Mouse (Mus musculus) layer of hippocampus, adult 2 months (tissue): ENCODE data around the gene Cbx5. TPM values are rescaled to one million over a fixed set of nuclear protein-coding genes. Genes with fewer than 3 reads are reported as not detected.
A peak's percentile ranks its signal among the peaks of the same experiment; 100 is the strongest.
"Not testable (repeated sequence)": the region's sequence is repeated elsewhere in the genome, so short reads cannot be mapped to it uniquely, and the experiment has no call there.

Experiments
- DNase-seq, 2 experiments: peaks; one replicate each; pipeline ENCODE4 v3.0.0; 2022; ENCODE audit warnings: low spot score in 2 of 2
- H3K27ac ChIP-seq: fragments of 200-600 bp; 2 replicates; pipeline ENCODE4 v1.8.1; 2022
- H3K4me3 ChIP-seq: fragments of 200-600 bp; 2 replicates; pipeline ENCODE4 v1.8.1; 2022; ENCODE audit warnings: mild to moderate bottlenecking
- CTCF ChIP-seq: fragments of 200-600 bp; conservative IDR thresholded peaks from 2 replicates; pipeline ENCODE4 v1.8.1; 2022; ENCODE audit warnings: antibody characterized with exemption, mild to moderate bottlenecking, moderate library complexity
- total RNA-seq, 2 experiments: library from RNA; stranded (reverse); gene quantifications; 2 replicates each; pipeline ENCODE4 v1.2.3; 2021

Gene Cbx5
- total RNA-seq, 2 experiments from 2014 or later: 179 to 187 TPM

- no peak for DNase-seq
- no peak for TF ChIP-seq CTCF
- H3K27ac ChIP-seq: no peak overlapping the region
- no peak overlapping the region for H3K4me3 ChIP-seq
These were observed 7.6 kb upstream of the Cbx5 start for GRCm38 (mm10) chr15:103247078-103247781.

DNA sequence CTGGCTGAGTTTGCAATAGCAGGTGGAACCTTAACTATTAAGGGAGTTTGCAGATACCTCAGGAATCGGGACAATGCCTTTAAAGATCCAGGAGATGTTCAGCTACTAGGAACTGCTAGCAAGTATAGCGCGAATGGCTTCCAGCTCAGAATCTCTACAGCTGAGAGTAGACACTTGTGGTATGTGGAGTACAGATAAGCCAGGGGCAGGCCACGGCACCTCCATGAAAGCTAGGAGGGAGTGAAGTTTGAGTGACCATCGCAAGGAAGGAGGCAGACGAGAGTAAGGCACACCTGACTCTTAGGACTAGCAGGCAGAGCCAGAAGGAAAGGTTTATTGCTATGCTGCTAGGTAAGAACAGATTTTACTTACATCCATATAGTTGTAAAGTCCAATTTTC, 6.0 kb upstream of the Cbx5 start:
- DNase-seq: no peak
- no peak overlapping the region for H3K27ac ChIP-seq
- H3K4me3 ChIP-seq: no peak overlapping the region
- no peak for TF ChIP-seq CTCF

- TF ChIP-seq CTCF: no peak
- Histone ChIP-seq H3K4me3 (no peak overlapping the region; the same call in 1 of the 2 replicates), H3K27ac (no peak overlapping the region)
- DNase-seq: no peak
These were observed 3.3 kb upstream of the Cbx5 start for GRCm38 (mm10) chr15:103242885-103243284.

DNA sequence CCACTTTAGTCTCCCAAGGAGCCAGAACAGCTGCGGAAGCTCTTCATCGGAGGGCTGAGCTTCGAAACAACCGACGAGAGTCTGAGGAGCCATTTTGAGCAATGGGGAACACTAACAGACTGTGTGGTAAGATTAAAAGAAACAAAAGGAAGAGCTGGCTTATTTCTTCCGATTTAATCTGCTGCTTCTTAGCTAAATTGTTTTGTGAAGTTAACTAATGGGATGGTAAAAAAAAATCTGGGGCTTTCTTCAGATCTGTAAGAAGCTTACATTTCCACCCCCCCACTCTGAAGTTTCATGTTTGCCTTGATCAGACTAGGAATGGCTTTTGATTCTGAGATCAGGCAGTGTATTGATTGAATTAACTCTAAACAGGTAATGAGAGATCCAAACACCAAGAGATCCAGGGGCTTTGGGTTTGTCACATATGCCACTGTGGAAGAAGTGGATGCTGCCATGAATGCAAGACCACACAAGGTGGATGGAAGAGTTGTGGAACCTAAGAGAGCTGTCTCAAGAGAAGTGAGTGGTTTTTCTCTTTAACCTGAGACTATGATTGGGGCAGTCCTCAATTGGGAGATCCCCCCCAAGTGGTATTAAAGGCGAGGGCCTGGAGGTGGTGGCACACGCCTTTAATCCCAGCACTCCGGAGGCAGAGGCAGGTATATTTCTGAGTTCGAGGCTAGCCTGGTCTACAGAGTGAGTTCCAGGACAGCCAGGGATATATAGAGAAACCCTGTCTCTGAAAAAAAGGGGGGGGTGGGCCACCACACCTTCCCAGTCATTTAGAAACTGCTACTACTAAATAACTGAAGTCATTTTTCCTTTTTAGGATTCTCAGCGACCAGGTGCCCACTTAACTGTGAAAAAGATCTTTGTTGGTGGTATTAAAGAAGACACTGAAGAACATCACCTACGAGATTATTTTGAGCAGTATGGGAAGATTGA, 1.7 kb upstream of the Cbx5 start:
- H3K27ac ChIP-seq: peak overlapping the region; percentile 97

DNA sequence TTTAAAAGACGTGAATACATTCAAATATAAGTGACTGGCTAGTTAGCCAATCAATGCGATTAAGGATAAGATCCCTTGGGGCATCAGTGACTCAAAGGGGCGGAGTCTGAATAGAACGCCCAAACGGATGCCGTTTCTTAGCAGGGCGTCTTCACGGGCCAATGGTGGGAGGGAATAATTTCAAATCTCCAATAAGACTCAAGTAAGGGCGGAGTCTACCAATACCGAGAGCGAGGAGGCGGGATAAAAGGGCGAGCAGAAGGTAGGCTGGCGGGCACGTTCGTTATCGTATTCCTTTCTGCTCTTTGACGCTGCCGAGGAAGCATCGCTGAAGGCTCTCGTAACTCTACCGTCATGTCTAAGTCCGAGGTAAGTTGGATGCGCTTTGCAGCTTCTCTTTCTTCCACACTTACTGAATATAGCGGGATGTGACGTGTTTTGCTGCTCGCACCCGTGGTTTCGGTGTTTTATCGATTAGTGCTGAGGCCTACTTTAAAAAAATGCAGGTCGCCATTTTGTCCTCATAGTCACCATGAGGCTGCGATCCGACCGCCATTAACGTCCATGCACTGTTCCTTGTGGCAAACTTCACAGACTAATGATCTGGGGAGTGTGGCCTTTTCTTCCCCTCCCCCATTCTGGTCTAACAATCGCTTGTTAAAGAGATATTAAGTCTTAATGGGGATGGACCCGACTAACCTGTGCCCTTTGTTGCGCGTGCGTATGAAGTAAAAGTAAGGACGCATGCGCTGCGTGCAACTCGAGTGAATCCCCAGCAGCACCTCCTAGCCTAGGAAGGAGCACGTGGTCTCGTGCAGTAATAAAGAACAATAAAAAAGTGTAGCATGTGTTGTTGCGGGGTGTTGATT, 778 bp upstream of the Cbx5 start, which contains the start of gene Hnrnpa1:
Hnrnpa1 (plus strand) TSS at position 273 of the 869 bp plus-strand sequence.
- peak within 1 kb of the TSS; percentile 97 for H3K27ac ChIP-seq

More for the DNA sequence above, 1.7 kb upstream of the Cbx5 start:
- H3K4me3 ChIP-seq: peak overlapping the region; percentile 94
- not testable (repeated sequence) for DNase-seq

DNA sequence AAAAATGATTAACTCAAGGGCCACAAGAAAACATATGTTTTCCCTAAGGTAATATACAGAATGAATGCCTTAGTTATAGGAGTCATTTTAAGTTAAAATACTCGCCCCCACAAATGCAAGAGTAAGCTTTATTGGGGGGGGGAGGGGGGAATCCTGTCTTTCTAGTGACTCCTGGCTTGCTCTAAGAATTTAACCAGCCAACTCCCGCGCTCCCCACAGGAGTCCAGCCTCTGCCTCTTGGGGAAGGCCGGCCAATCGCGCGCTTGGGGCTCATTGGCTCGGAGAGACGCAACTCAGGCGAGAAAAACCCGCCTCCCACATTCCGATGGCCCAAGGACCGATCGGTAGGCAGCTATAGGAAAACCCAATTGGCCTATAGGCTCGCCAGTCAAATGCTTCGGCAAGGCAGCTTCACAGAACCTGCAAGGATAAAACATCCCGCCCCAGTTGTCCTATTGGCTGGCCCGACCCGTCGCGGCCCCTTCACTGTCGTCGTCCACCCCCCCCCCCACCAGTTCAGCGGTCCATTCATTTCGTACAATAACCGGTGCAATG, 409 bp downstream of the Cbx5 start:
- DNase-seq: peak; percentile 89 to 96
- TF ChIP-seq CTCF: no peak
- peak overlapping the region; percentile 94 for H3K4me3 ChIP-seq
- H3K27ac ChIP-seq: peak overlapping the region; percentile 97

More for the DNA sequence above, 778 bp upstream of the Cbx5 start, which contains the start of gene Hnrnpa1:
- peak within 1 kb of the TSS; percentile 94 for H3K4me3 ChIP-seq
- DNase-seq: peak; percentile 87 to 97
- TF ChIP-seq CTCF: no peak

DNA sequence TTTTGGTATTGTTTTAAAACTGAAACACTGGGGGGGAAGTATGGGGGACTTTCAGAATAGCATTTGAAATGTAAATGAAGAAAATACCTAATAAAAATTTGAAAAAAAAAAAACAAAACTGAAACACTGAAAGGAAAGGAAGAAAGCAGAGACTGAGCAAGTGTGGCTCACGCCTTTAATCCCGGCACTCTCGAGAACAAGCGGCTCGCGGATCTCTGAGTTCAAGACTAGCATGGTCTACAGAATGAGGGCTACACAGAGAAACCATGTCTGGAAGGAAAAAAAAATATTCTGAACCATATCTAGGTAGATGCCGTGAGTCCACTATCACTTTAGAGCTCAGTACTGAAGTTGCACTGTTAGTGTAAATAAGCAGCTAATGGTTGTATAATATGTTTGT, 2.3 kb downstream of the Cbx5 start:
- Histone ChIP-seq H3K27ac (no peak overlapping the region), H3K4me3 (no peak overlapping the region)
- TF ChIP-seq CTCF: no peak
- DNase-seq: no peak

GRCm38 (mm10) chr15:103233119-103233518, 6.5 kb downstream of the Cbx5 start:
- TF ChIP-seq CTCF: no peak
- H3K4me3 ChIP-seq: no peak overlapping the region
- no peak for DNase-seq
- H3K27ac ChIP-seq: no peak overlapping the region

DNA sequence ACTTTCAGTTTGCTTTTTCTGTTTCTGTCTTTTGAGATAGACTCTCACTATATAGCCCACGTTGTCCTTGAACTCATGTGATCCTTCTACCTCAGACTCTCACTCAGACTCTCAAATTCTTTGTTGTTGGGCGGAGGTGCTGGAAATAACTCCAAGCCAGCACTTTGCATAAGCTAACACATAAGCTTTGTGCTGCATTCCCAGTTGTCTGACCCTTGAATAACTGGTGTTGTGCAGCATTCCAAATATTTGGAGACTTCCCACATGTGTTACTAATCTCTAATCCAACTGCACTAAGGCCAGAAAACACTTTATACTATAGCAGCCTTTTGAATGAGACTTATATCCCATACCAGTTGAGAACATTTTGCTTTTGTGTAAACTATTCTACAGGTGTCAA, 10.7 kb downstream of the Cbx5 start:
- DNase-seq: no peak
- no peak overlapping the region for H3K27ac ChIP-seq
- no peak for TF ChIP-seq CTCF
- H3K4me3 ChIP-seq: no peak overlapping the region

GRCm38 (mm10) chr15:103227572-103227971, 12.0 kb downstream of the Cbx5 start:
- H3K4me3 ChIP-seq: no peak overlapping the region
- peak overlapping the region; percentile 18; the same call in 1 of the 2 replicates for H3K27ac ChIP-seq
- no peak for DNase-seq
- TF ChIP-seq CTCF: no peak

GRCm38 (mm10) chr15:103227022-103227421, 12.6 kb downstream of the Cbx5 start:
- no peak for DNase-seq
- peak overlapping the region; percentile 18; the same call in 1 of the 2 replicates for H3K27ac ChIP-seq
- TF ChIP-seq CTCF: no peak
- H3K4me3 ChIP-seq: no peak overlapping the region

DNA sequence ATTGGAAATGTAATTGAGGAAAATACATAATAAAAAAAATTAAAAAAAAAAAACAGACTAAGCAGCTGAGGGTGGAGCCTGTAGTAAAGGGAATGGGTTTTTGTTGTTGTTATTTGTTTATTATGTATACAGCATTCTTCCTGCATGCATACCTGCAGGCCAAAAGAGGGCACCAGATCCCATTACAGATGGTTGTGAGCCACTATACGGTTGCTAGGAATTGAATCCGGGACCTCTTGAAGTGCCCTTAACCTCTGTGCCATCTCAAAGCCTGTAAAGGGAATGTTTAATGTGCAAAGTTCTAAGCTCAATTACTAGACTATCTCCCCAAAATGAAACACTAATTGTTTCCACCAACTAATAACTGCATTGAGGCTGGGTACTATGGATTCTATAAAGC, 15.5 kb downstream of the Cbx5 start:
- TF ChIP-seq CTCF: 0 out of 2 replicates have a peak, but pooled peaks have one; percentile 18
- Histone ChIP-seq H3K27ac (no peak overlapping the region), H3K4me3 (no peak overlapping the region)
- no peak for DNase-seq
